Mouse (Mus musculus) NIH3T3 (cell line): Measurements from ENCODE around the gene Gngt2.

Source experiments
- DNase-seq: peaks from one replicate; pipeline ENCODE4 v3.0.0-alpha.2; 2012; ENCODE audit warnings: low read depth

The Gngt2 gene

GRCm38 (mm10) chr11:95826317-95827167 lies 10.5 kb upstream of the Gngt2 start:
- DNase-seq: no peak

DNA sequence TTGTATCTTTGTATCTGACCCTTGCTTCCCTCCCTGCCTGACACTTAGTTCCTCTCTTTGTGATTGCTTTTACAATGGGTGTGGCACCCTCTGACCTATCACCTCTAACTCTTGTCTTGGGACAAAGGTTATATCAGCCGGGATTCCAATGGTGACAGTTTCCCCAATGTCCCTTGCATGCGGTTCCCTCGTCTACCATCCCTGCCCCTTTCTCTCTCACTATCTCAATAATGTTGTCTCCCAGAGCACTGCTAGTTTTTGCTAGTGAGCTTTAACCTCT lies 9.9 kb upstream of the Gngt2 start:
- no peak for DNase-seq

DNA sequence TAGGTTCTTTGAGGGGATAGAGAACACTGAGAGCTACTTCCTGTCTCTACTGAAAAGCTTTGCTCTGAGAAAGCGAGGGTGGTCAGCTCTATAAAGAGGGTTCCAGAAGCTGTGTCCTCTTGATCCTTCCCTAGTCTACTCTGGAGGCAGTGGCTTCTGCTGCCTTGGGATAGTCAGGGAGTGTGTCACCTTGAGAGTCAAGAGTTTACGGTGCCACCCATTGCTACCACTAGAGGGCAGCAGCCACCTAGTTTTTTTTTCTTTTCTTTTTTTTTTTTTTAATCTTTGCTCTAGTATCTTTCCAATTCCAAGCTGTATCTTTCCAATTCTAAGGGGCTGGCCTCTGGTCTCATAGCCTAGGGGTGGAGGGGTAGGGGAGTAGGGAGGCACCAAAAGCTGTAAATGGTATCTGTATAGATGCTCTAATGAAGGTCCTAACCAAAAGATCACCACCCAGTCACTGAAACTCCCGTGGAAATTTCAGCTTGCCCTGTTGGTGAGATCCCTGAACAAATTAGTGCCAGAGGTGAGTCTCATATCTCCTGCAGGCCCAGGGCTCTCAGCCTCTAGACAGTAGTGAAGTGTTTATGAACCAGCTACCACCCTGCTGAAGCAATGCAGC lies 9.4 kb upstream of the Gngt2 start:
- DNase-seq: peak; percentile 85

GRCm38 (mm10) chr11:95828181-95828964 lies 8.6 kb upstream of the Gngt2 start:
- no peak for DNase-seq

- DNase-seq: no peak
These were observed 7.4 kb upstream of the Gngt2 start for GRCm38 (mm10) chr11:95829526-95830050.

- no peak for DNase-seq
These were observed 6.4 kb upstream of the Gngt2 start for GRCm38 (mm10) chr11:95830411-95831275.

DNA sequence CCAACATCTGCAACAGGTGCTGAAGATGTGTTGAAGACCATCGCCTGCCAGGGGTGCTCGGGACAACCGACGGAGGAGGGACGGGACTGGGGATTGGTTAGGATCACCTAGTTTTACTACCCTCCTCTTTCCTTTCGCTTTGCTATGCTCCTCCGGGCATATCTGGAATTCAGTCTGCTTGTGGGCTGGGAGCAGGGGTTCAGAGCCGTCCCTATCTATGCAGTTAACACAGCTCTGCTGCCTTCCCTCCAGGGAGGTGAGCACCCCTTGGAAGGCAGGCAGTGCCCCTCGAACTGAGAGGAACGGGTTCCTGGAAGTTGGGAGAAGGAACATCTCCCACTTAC lies 5.8 kb upstream of the Gngt2 start:
- no peak for DNase-seq

GRCm38 (mm10) chr11:95831641-95832040 lies 5.4 kb upstream of the Gngt2 start:
- DNase-seq: no peak

GRCm38 (mm10) chr11:95832129-95833005 lies 4.6 kb upstream of the Gngt2 start:
- DNase-seq: no peak

DNA sequence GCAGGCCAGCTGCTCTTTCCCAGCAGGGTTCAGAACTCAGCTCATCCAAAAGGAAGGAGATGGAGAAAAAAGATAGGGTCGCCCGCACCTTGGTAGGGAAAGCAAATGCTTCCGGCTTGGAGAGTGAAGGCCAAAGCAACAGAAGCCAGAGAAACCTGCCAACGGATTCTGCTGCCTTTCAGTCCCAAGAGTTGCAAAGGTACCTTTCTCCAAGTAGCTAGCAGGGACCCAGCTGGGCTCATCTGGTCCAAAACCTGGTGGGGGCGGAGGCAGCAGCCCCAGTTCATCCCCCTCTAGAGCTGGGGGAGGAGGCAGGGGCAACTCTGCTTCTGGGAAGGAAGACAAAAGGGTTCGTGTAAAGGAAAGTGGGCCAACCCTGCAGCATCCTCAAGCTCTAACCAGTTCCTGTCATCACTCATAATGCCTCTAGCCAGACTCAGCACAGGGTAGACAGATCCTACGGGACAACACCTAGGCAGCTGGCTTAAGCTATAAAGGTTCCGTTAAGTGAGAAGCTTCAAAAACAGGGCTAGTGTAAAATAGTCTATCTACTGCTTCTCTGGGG lies 3.9 kb upstream of the Gngt2 start:
- DNase-seq: no peak

GRCm38 (mm10) chr11:95833631-95834142 lies 3.3 kb upstream of the Gngt2 start:
- DNase-seq: no peak

DNA sequence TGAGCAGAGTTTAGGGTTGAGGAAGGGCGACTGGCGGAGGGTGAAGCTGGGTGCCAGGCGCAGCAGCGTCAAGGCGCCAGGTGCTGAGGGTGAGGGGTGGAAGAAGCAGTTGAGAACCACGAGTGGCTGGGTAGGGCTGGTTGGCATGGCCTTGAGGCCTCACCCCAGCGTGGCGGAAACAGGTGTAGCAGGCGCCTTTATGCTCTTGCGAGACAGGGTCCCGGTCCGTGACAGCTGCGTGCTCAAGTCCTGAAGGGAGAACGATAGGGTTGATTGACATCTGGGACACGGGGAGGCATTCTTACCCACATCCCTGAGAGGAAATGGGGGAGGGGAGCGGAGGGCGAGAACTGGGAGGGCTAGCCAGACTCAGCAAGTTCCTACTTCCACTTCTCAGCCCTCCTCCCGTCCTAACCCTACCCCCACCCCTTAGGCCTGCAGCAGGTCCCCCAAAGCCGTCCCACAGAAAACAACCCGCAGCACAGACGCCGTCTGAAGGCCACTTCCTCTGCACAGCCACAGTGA lies 2.8 kb upstream of the Gngt2 start:
- DNase-seq: no peak

DNA sequence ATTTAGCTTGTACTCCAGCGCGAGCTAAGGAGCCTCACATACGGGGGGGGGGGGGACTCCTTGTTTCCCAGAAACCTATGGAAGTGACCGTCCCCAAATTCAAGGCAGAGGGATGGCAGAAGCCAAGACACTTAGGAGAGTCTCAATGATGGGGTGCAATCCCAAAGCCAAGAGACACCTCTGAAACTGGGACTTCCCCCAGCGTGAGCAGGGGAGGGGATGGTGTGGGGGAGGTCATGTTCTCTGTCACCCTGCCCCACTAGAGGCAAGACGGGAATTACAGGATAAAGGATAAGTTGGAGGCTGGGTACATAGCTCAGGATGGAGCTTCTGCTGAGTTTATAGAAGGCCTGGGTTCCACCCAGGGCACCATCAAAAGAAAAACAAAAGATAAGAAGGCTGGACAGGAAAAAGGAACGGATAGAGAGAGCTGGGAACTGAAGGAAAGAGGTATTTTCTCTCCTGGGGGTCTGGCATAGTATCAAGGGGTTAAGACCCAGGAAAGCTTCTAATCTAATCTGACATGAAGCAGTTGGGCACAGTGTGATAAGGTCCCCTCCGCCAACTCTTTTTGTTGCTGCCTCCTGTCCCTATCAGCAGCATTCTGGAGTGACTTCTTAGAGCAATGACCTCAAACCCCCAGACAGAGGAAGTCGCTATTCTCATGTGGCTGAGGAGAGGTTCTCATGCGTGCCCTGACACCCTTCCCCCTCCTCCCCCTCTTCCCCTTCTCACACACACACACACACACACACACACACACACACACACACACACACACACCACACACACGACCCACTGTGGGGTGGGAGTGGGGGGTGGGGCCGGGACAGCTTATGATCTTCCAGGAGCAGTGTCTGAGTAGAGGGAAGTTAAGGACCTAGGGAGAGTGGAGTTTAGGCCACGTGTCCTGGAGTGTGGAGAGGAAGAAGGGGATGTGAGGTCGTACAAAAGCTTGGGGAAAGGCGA lies 2.0 kb upstream of the Gngt2 start:
- no peak for DNase-seq

GRCm38 (mm10) chr11:95835832-95836231 lies 1.2 kb upstream of the Gngt2 start:
- no peak for DNase-seq

DNA sequence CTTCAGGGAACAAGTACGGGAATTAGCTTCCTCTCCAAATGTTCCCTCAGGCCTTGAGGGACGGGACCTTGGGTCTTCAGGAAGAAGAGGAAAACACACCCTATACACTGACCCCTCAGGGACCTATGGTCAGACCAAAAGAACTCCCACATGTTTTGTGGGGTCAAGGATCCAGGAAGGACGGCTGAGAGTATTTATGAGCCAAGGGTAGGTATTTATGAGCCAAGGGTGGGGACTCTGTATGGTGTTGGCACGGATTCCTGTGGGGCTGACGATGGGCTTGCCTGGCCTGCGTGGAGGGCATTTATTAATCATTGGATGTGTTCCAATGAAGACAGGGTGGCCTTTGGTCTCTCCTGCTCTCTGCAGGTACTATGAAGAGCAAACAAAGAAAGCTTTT lies 583 bp upstream of the Gngt2 start:
- DNase-seq: no peak

- DNase-seq: no peak
These were observed 1.6 kb downstream of the Gngt2 start for GRCm38 (mm10) chr11:95838598-95838997.

- no peak for DNase-seq
These were observed 2.2 kb downstream of the Gngt2 start for GRCm38 (mm10) chr11:95838999-95839868.
